Mouse (Mus musculus): ENCODE results near the gene Cyp2r1. TPM values are rescaled to one million over a fixed set of nuclear protein-coding genes. Genes with fewer than 3 reads are reported as not detected.
"Not testable (repeated sequence)": the region's sequence is repeated elsewhere in the genome, so short reads cannot be mapped to it uniquely, and the experiment has no call there.

Gene Cyp2r1
- total RNA-seq (2017), result 1.3 and 3.7 TPM in 2 replicates

GRCm38 (mm10) chr7:114562531-114563241 is at the start of gene Cyp2r1:
Gene Cyp2r1 (minus strand): TSS chr7:114562972.
- peak; percentile 96 for ATAC-seq (replicated peaks; ENCODE audit: low read depth, poor library complexity, severe bottlenecking)

- ATAC-seq (replicated peaks; ENCODE audit: low read depth, poor library complexity, severe bottlenecking), result not testable (repeated sequence)
Observed at GRCm38 (mm10) chr7:114594391-114594790, 31.6 kb upstream of the Cyp2r1 start.

GRCm38 (mm10) chr7:114582441-114582840 is 19.7 kb upstream of the Cyp2r1 start:
- no peak for ATAC-seq (replicated peaks; ENCODE audit: low read depth, poor library complexity, severe bottlenecking)

- no peak for ATAC-seq (replicated peaks; ENCODE audit: low read depth, poor library complexity, severe bottlenecking)
Observed at GRCm38 (mm10) chr7:114581200-114581599, 18.4 kb upstream of the Cyp2r1 start.

GRCm38 (mm10) chr7:114580426-114580825 is 17.7 kb upstream of the Cyp2r1 start:
- ATAC-seq (replicated peaks; ENCODE audit: low read depth, poor library complexity, severe bottlenecking), result 0 out of 2 replicates have a peak, but pooled peaks have one; percentile 56

GRCm38 (mm10) chr7:114577665-114578064 is 14.9 kb upstream of the Cyp2r1 start:
- no peak for ATAC-seq (replicated peaks; ENCODE audit: low read depth, poor library complexity, severe bottlenecking)

- ATAC-seq (replicated peaks; ENCODE audit: low read depth, poor library complexity, severe bottlenecking), result peak; percentile 45; the same call in 1 of the 2 replicates
Observed at GRCm38 (mm10) chr7:114576931-114577330, 14.2 kb upstream of the Cyp2r1 start.

GRCm38 (mm10) chr7:114573866-114574265 is 11.1 kb upstream of the Cyp2r1 start:
- ATAC-seq (replicated peaks; ENCODE audit: low read depth, poor library complexity, severe bottlenecking), result not testable (repeated sequence)

GRCm38 (mm10) chr7:114536179-114536578 is 26.6 kb downstream of the Cyp2r1 start:
- no peak for ATAC-seq (replicated peaks; ENCODE audit: low read depth, poor library complexity, severe bottlenecking)

- ATAC-seq (replicated peaks; ENCODE audit: low read depth, poor library complexity, severe bottlenecking), result peak; percentile 56
Observed at GRCm38 (mm10) chr7:114526245-114526644, 36.5 kb downstream of the Cyp2r1 start.

- no peak for ATAC-seq (replicated peaks; ENCODE audit: low read depth, poor library complexity, severe bottlenecking)
Observed at GRCm38 (mm10) chr7:114520122-114520521, 42.6 kb downstream of the Cyp2r1 start.

- peak; percentile 63 for ATAC-seq (replicated peaks; ENCODE audit: low read depth, poor library complexity, severe bottlenecking)
Observed at GRCm38 (mm10) chr7:114508879-114509278, 53.9 kb downstream of the Cyp2r1 start.

Other genes with a start within 250 kb of the Cyp2r1 start
- gene Pde3b, start 147.7 kb downstream of the Cyp2r1 start, total RNA-seq (2017), result 19.7 and 24.1 TPM in 2 replicates
- gene Calca, start 73.4 kb upstream of the Cyp2r1 start, total RNA-seq (2017), result not detected in 2 replicates
- gene Calcb, start 155.7 kb upstream of the Cyp2r1 start, total RNA-seq (2017), result not detected in 2 replicates
- gene Insc, start 180.7 kb upstream of the Cyp2r1 start, total RNA-seq (2017), result not detected in 2 replicates

All from common myeloid progenitor, adult 5-6 weeks (primary cell).